Comparison of ENCODE assay signal across 8 mouse cellular contexts in genomic region chrX:152001182-152001684, GRCm38 (mm10). TPM values are rescaled to one million over a fixed set of nuclear protein-coding genes. Genes with fewer than 3 reads are reported as not detected.
A peak's percentile ranks its signal among the peaks of the same experiment; 100 is the strongest.
DNase-seq lines count a peak whose midpoint lies in the region; ATAC-seq lines count a peak whose summit lies in the region.

No protein-coding gene starts in this region.

- peaks cover 17% of the 10 kb centered on the region for H3K36me3 ChIP-seq in heart, embryonic 12.5 days
- H3K36me3 ChIP-seq in hindbrain, embryonic 12.5 days = 0 out of 2 replicates have a peak, but pooled peaks cover 9% of the 10 kb centered on the region
- H3K36me3 ChIP-seq in midbrain, embryonic 10.5 days = peaks cover 28% of the 10 kb centered on the region

- 37% methylated on average over 9 of the region's 9 CpGs for WGBS in heart, embryonic 12.5 days
- 41% methylated on average over 9 of the region's 9 CpGs for WGBS in hindbrain, embryonic 12.5 days
- WGBS in midbrain, embryonic 10.5 days = 42% methylated on average over 9 of the region's 9 CpGs

- intact Hi-C loops in heart, postnatal 25 days (cut with DNase I) = loop anchor here (2.0 to 5.0 kb wide), 2 partner anchors 16 to 199 kb away; partner anchors contain the start of genes Huwe1, Ribc1 and Smc1a

- peaks cover 27% of the 10 kb centered on the region for H3K27me3 ChIP-seq in heart, embryonic 12.5 days (replicated peaks)
- H3K27me3 ChIP-seq in hindbrain, embryonic 12.5 days = peaks cover 81% of the 10 kb centered on the region
- peaks cover 100% of the 10 kb centered on the region for H3K27me3 ChIP-seq in midbrain, embryonic 10.5 days (ENCODE audit: low read depth, poor library complexity, severe bottlenecking)

- peak overlapping the region; percentile 60 for H3K4me2 ChIP-seq in heart, embryonic 12.5 days
- H3K4me2 ChIP-seq in hindbrain, embryonic 12.5 days (replicated peaks) = peak overlapping the region; percentile 61

- DNase-seq in heart, postnatal 25 days (ENCODE audit: low spot score) = no peak
- peak; percentile 7 for DNase-seq in NIH3T3 (ENCODE audit: low read depth)
- DNase-seq in midbrain, embryonic 10.5 days (ENCODE audit: low spot score) = no peak
- no peak for DNase-seq in right cerebral cortex, adult 18-20 months
- no peak for DNase-seq in adipocyte (ENCODE audit: low spot score)
- DNase-seq in layer of hippocampus, postnatal 10 days (ENCODE audit: low spot score in 2 of 2) = no peak

- no peaks in the 10 kb centered on the region for H3K9me3 ChIP-seq in heart, embryonic 12.5 days (replicated peaks)
- H3K9me3 ChIP-seq in hindbrain, embryonic 12.5 days (replicated peaks) = no peaks in the 10 kb centered on the region
- H3K9me3 ChIP-seq in midbrain, embryonic 10.5 days (replicated peaks) = no peaks in the 10 kb centered on the region

- no peak overlapping the region for H3K27ac ChIP-seq in heart, embryonic 12.5 days (ENCODE audit: poor library complexity, severe bottlenecking)
- H3K27ac ChIP-seq in hindbrain, embryonic 12.5 days = no peak overlapping the region
- peak overlapping the region; percentile 81; the same call in 1 of the 2 replicates for H3K27ac ChIP-seq in midbrain, embryonic 10.5 days (replicated peaks)

- peak overlapping the region; percentile 56 for H3K4me3 ChIP-seq in heart, embryonic 12.5 days
- H3K4me3 ChIP-seq in hindbrain, embryonic 12.5 days = peak overlapping the region; percentile 41
- H3K4me3 ChIP-seq in midbrain, embryonic 10.5 days = peak overlapping the region; percentile 61

- H3K4me1 ChIP-seq in heart, embryonic 12.5 days (replicated peaks) = no peaks in the 10 kb centered on the region
- no peaks in the 10 kb centered on the region for H3K4me1 ChIP-seq in hindbrain, embryonic 12.5 days
- no peaks in the 10 kb centered on the region for H3K4me1 ChIP-seq in midbrain, embryonic 10.5 days

- H3K9ac ChIP-seq in heart, embryonic 12.5 days = peak overlapping the region; percentile 62
- no peak overlapping the region for H3K9ac ChIP-seq in hindbrain, embryonic 12.5 days

- no peak for ATAC-seq in heart, embryonic 12.5 days (ENCODE audit: insufficient number of reproducible peaks, low FRiP score)
- ATAC-seq in hindbrain, embryonic 12.5 days (ENCODE audit: low FRiP score) = peak; percentile 6; the same call in 1 of the 2 replicates

RNA-seq across cellular contexts. Expression of gene Hsd17b10, which starts 0.4 kb away (rescaled TPM):
- 155 and 159 TPM in 2 replicates for polyA plus RNA-seq in heart, embryonic 12.5 days (2016; fragmentation: Nextera tagmentation; extraction: Ambion mirVana)
- total RNA-seq in heart, postnatal 25 days (2021) = 100 to 1,000 TPM; 218 to 235 TPM
- polyA plus RNA-seq in hindbrain, embryonic 12.5 days (2016; fragmentation: Nextera tagmentation; extraction: Ambion mirVana) = 143 and 151 TPM in 2 replicates
- polyA plus RNA-seq in midbrain, embryonic 10.5 days (2016; fragmentation: Nextera tagmentation; extraction: Ambion mirVana) = 181 and 195 TPM in 2 replicates
- total RNA-seq in layer of hippocampus, postnatal 10 days (2021) = 10 to 100 TPM; 42.3 to 51.7 TPM

RNA-seq across cellular contexts. Expression of gene Ribc1, which starts 14.9 kb away (rescaled TPM):
- polyA plus RNA-seq in heart, embryonic 12.5 days (2016; fragmentation: Nextera tagmentation; extraction: Ambion mirVana) = 2.2 and 2.4 TPM in 2 replicates
- under 1 TPM; 0.34 to 0.39 TPM for total RNA-seq in heart, postnatal 25 days (2021)
- polyA plus RNA-seq in hindbrain, embryonic 12.5 days (2016; fragmentation: Nextera tagmentation; extraction: Ambion mirVana) = 3.1 and 6.9 TPM in 2 replicates
- polyA plus RNA-seq in midbrain, embryonic 10.5 days (2016; fragmentation: Nextera tagmentation; extraction: Ambion mirVana) = 5.9 and 6.3 TPM in 2 replicates
- under 1 TPM in 1 of 2 experiments, not detected in 1; 0.23 TPM for total RNA-seq in layer of hippocampus, postnatal 10 days (2021)

RNA-seq across cellular contexts. Expression of gene Smc1a, which starts 15.0 kb away (rescaled TPM):
- polyA plus RNA-seq in heart, embryonic 12.5 days (2016; fragmentation: Nextera tagmentation; extraction: Ambion mirVana) = 78.1 and 79.3 TPM in 2 replicates
- total RNA-seq in heart, postnatal 25 days (2021) = 10 to 100 TPM; 25.1 to 26.8 TPM
- polyA plus RNA-seq in hindbrain, embryonic 12.5 days (2016; fragmentation: Nextera tagmentation; extraction: Ambion mirVana) = 105 and 112 TPM in 2 replicates
- polyA plus RNA-seq in midbrain, embryonic 10.5 days (2016; fragmentation: Nextera tagmentation; extraction: Ambion mirVana) = 108 and 120 TPM in 2 replicates
- total RNA-seq in layer of hippocampus, postnatal 10 days (2021) = 10 to 100 TPM; 50.9 to 57.2 TPM
